Mouse (Mus musculus) midbrain, postnatal 0 days (tissue): Measurements from ENCODE around the gene Atl1. TPM values are rescaled to one million over a fixed set of nuclear protein-coding genes. Genes with fewer than 3 reads are reported as not detected.

Source experiments
- ATAC-seq: fragments of 200-750 bp; cut with Nextera tagmentation; 2 replicates; pipeline ENCODE4 v1.8.0; 2017; ENCODE audit warnings: moderate number of reproducible peaks, mild to moderate bottlenecking, moderate TSS enrichment, moderate library complexity; ENCODE audit not compliant: low FRiP score
- DNase-seq: peaks from one replicate; pipeline ENCODE4 v3.0.0-alpha.2; 2015; ENCODE audit warnings: low spot score
- H3K27ac ChIP-seq: fragments of 300-500 bp; sonication (generic); 2 replicates; pipeline ENCODE4 v1.5.1; 2014; ENCODE audit warnings: low read depth, mild to moderate bottlenecking, low read length, mixed read lengths
- H3K27me3 ChIP-seq: fragments of 300-500 bp; sonication (generic); 2 replicates; pipeline ENCODE4 v1.6.1; 2014; ENCODE audit warnings: low read length, control low read depth, mixed read lengths; ENCODE audit not compliant: insufficient read depth
- H3K36me3 ChIP-seq: fragments of 300-500 bp; sonication (generic); 2 replicates; pipeline ENCODE4 v1.6.1; 2014; ENCODE audit warnings: low read length, control low read depth, mixed read lengths; ENCODE audit not compliant: insufficient read depth
- H3K4me1 ChIP-seq: fragments of 300-500 bp; sonication (generic); 2 replicates; pipeline ENCODE4 v1.6.1; 2014; ENCODE audit warnings: mild to moderate bottlenecking, control low read depth, antibody characterized with exemption, low read length, mixed read lengths; ENCODE audit not compliant: insufficient read depth
- H3K4me2 ChIP-seq: fragments of 300-500 bp; sonication (generic); 2 replicates; pipeline ENCODE4 v1.6.1; 2014; ENCODE audit warnings: low read depth, mild to moderate bottlenecking, low read length, mixed read lengths; ENCODE audit not compliant: poor library complexity, severe bottlenecking
- H3K4me3 ChIP-seq: fragments of 300-500 bp; sonication (generic); 2 replicates; pipeline ENCODE4 v1.5.1; 2014; ENCODE audit warnings: low read depth, mild to moderate bottlenecking, low read length, moderate library complexity
- H3K9ac ChIP-seq: fragments of 300-500 bp; sonication (generic); replicated peaks from 2 replicates; pipeline ENCODE4 v1.6.1; 2014; ENCODE audit warnings: mild to moderate bottlenecking, low read length, moderate library complexity, mixed read lengths; ENCODE audit not compliant: poor library complexity, severe bottlenecking
- H3K9me3 ChIP-seq: fragments of 300-500 bp; sonication (generic); 2 replicates; pipeline ENCODE4 v1.6.1; 2016; ENCODE audit warnings: low read length, control low read depth
- CTCF ChIP-seq: IDR thresholded peaks from 2 replicates; pipeline ENCODE4 v1.5.1; 2016; ENCODE audit warnings: antibody characterized with exemption, mild to moderate bottlenecking
- WGBS: fragments of 180-500 bp; shearing (Covaris S2); extraction: QIAGEN DNeasy Blood & Tissue Kit; methylation state at CpG from one replicate; pipeline ENCODE4 v1.1.7; 2014; 5-methylcytosine and 5-hydroxymethylcytosine counted together
- polyA plus RNA-seq: library from polyadenylated mRNA; unstranded; fragments of >200 nt; fragmentation: Nextera tagmentation; extraction: Ambion mirVana; gene quantifications from 2 replicates; pipeline ENCODE4 v1.2.1, GENCODE M21; 2015
- total RNA-seq: library from RNA; depleted of rRNA; stranded (reverse); fragments of >200 nt; gene quantifications from 2 replicates; pipeline ENCODE4 v1.2.3, GENCODE M21; 2014

The Atl1 gene
- total and polyA plus RNA-seq, 2 experiments from 2014 or later, result 121 to 179 TPM

DNA sequence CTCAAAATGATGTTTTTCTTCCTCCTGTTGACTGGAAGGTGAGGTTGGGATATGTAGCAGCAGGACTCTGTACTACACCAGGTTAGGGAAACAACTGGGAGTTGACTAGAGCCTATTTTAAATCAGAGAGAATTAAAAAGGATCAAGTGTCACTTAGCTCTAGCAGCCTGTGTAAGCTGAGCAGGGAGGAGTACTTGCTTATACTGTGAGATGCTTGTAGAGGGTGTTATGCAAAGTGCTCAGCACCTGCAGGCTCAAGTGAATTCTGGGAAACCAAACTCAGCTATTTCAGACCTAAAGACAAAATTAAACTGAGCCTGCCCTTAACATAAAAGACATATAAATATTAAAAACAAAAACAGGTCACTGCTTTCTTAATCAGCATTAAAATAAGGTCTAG lies 81.3 kb downstream of the Atl1 start:
- H3K9ac ChIP-seq, result no peak overlapping the region
- H3K27me3 ChIP-seq, result no peaks in the 10 kb centered on the region
- ATAC-seq (no peak), DNase-seq (no peak)
- no peak for TF ChIP-seq CTCF
- peaks cover 14% of the 10 kb centered on the region; the same call in 1 of the 2 replicates for H3K36me3 ChIP-seq
- no peak overlapping the region for H3K4me3 ChIP-seq
- no peak overlapping the region for H3K4me2 ChIP-seq
- H3K9me3 ChIP-seq, result no peaks in the 10 kb centered on the region
- H3K4me1 ChIP-seq, result no peaks in the 10 kb centered on the region
- no peak overlapping the region for H3K27ac ChIP-seq

DNA sequence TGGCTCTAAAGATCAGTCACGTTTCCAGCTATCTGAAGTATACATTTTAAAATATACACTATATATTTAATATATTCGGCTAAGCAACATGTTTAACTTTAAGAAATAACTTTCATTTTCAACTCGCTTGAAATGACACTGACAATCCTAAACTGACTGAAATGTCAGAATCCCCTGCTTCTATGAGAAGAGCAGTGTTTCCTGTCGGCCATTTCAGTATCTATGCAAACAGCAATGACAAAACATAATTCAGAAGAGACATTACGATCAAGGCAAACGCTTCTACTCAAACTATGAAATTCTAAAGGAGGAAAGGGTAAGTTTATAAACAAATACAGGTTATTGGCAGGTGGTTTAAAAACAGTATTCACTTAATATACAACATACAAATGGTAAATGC lies 84.3 kb downstream of the Atl1 start:
- TF ChIP-seq CTCF, result no peak
- Histone ChIP-seq H3K4me2 (no peak overlapping the region), H3K9ac (no peak overlapping the region), H3K4me3 (no peak overlapping the region), H3K27ac (no peak overlapping the region), H3K27me3 (no peaks in the 10 kb centered on the region), H3K4me1 (no peaks in the 10 kb centered on the region), H3K36me3 (peaks cover 11% of the 10 kb centered on the region; the same call in 1 of the 2 replicates), H3K9me3 (no peaks in the 10 kb centered on the region)
- ATAC-seq (no peak), DNase-seq (no peak)
- WGBS, result 88% methylated on average over 6 of the region's 6 CpGs

DNA sequence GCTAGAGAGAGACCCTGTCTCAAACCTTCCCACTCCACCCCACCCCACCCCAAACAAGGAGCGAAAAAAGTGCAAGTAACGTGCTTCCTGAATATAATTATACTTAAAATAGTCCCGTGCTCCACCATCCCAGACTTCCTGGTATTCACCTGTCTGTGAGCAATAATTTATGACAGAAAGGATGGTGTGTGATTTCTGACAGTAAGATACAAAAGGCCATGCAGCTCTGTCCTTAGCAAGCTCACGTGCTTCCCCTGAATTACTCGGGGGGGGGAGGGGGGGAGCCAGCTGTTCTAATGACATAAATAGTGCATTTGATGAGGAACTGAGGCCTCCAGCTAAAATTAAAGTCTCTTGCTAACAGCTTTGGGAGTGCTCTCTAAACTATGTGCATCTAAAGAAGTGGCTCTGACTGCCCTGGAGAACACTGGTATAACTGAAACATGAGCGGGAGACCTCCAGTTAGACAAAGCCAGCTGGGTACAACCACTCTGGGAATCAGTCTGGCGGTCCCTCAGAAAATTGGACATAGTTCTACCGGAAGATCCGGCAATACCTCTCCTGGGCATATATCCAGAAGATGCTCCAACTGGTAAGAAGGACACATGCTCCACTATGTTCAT lies 85.1 kb downstream of the Atl1 start:
- no peak for TF ChIP-seq CTCF
- Histone ChIP-seq H3K36me3 (peaks cover 7% of the 10 kb centered on the region; the same call in 1 of the 2 replicates), H3K4me1 (no peaks in the 10 kb centered on the region), H3K27me3 (no peaks in the 10 kb centered on the region), H3K9ac (no peak overlapping the region), H3K9me3 (no peaks in the 10 kb centered on the region), H3K4me2 (no peak overlapping the region), H3K27ac (no peak overlapping the region), H3K4me3 (no peak overlapping the region)
- ATAC-seq (no peak), DNase-seq (no peak)
- WGBS, result 67% methylated on average over 9 of the region's 9 CpGs

DNA sequence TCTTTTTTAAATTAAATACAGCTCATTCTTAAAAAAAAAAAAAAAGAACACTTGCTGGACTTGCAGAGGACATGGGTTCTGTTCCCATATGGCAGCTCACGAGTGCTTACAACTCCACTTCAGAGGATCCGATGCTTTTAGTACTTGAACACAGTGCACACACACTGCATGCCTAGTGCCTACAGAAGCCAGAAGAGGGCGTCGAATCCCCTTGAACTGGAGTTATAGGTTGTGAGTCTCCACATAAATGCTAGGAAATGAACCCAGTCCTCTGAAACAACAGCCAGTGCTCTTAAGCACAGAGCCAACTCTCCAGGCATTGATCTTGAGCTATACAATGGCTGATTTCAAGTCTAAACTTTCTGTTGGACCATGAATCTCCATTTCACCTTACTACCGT lies 90.5 kb downstream of the Atl1 start:
- Histone ChIP-seq H3K36me3 (peaks cover 6% of the 10 kb centered on the region; the same call in 1 of the 2 replicates), H3K27ac (no peak overlapping the region), H3K9ac (no peak overlapping the region), H3K27me3 (no peaks in the 10 kb centered on the region), H3K4me1 (no peaks in the 10 kb centered on the region), H3K4me2 (no peak overlapping the region), H3K9me3 (no peaks in the 10 kb centered on the region), H3K4me3 (no peak overlapping the region)
- DNase-seq (no peak), ATAC-seq (no peak)
- TF ChIP-seq CTCF, result peak; percentile 45
- WGBS, result 68% methylated on average over 5 of the region's 5 CpGs

DNA sequence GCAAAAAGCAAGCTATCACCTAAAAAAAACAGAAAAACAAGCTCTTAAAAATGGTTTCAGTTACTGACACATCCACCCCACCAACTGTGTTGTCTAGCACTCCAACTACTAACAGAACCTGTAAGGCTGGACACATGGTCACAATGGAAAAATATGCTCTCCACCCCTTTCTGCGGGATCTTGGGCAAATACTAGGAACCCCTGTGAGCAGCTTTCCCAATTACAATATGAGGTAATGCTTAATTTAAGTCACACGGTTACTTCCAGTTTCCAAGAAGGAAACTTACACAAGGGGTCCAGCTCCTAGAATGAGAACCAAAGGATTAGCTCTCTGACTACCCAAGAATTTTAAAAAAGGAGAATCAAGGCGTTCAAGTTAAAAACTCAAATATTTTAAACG lies 93.1 kb downstream of the Atl1 start:
- H3K4me3 ChIP-seq, result peak overlapping the region; percentile 96
- H3K27me3 ChIP-seq, result no peaks in the 10 kb centered on the region
- DNase-seq, result no peak
- peak overlapping the region; percentile 83 for H3K4me2 ChIP-seq
- H3K9ac ChIP-seq, result no peak overlapping the region
- H3K27ac ChIP-seq, result no peak overlapping the region
- H3K9me3 ChIP-seq, result no peaks in the 10 kb centered on the region
- WGBS, result 26% methylated on average over 4 of the region's 4 CpGs
- no peaks in the 10 kb centered on the region for H3K4me1 ChIP-seq
- ATAC-seq, result no peak
- peaks cover 4% of the 10 kb centered on the region; the same call in 1 of the 2 replicates for H3K36me3 ChIP-seq
- TF ChIP-seq CTCF, result no peak

DNA sequence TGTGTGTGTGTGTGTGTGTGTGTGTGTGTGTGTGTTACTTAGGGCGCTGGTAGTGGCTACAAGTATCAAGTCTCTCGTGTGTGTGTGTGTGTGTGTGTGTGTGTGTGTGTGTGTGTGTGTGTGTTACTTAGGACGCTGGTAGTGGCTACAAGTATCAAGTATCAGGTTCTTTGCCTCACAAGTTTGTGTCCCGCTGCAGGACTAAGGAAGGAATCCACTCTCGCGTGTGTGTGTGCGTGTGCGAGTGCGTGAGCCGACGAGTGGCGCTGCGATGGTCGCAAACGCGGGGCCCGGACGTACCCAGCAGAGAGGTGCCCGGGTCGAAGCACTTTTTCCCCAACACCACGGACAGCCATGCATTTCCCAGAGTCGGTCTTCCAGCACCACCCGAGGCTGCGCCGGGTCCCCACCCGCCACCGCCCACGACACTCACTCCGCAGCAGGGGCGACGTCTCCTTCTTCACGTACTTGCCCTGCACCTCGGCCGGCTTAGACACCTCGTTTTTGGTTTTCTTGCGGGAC lies 93.9 kb downstream of the Atl1 start:
- ATAC-seq (peak; percentile 67), DNase-seq (peak; percentile 35)
- Histone ChIP-seq H3K27me3 (no peaks in the 10 kb centered on the region), H3K27ac (peak overlapping the region; percentile 85), H3K4me2 (peak overlapping the region; percentile 83), H3K9me3 (no peaks in the 10 kb centered on the region), H3K4me3 (peak overlapping the region; percentile 96), H3K36me3 (no peaks in the 10 kb centered on the region), H3K4me1 (no peaks in the 10 kb centered on the region), H3K9ac (peak overlapping the region; percentile 89)
- no peak for TF ChIP-seq CTCF
- under 1% methylated on average over 34 of the region's 36 CpGs for WGBS
